Mouse (Mus musculus) layer of hippocampus, adult 18-20 months (tissue): ENCODE results near the gene Hist1h2bq. TPM values are rescaled to one million over a fixed set of nuclear protein-coding genes. Genes with fewer than 3 reads are reported as not detected.
"Not testable (repeated sequence)": the region's sequence is repeated elsewhere in the genome, so short reads cannot be mapped to it uniquely, and the experiment has no call there.

Source experiments
- DNase-seq, 2 experiments: peaks; one replicate each; pipeline ENCODE4 v3.0.0; 2022; ENCODE audit warnings: low spot score in 2 of 2
- total RNA-seq, 2 experiments: library from RNA; stranded (reverse); gene quantifications; 2 replicates each; pipeline ENCODE4 v1.2.3; 2021

The Hist1h2bq gene
- total RNA-seq, 2 experiments from 2014 or later, result 36.0 to 39.2 TPM

GRCm38 (mm10) chr13:21790601-21791283 lies 19.3 kb downstream of the Hist1h2bq start:
- no peak for DNase-seq

DNA sequence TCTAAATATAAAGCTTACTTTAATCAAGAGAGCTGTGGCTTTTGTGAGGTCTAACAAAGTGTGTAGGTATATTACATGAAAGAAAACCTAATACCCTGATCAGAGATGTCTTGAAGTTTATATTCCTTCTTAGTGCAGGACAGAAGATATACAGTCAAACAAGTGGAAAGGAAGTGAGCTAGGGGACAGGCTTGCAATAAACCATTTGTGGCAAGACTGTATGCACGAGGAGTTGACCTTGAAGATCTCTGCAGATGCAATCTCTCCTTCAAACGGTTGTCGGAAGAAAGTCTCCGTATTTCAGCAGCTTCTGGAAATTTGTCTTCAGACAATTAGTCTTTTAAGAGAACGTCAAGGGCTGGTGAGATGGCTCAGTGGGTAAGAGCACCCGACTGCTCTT lies 20.1 kb downstream of the Hist1h2bq start:
- no peak for DNase-seq

DNA sequence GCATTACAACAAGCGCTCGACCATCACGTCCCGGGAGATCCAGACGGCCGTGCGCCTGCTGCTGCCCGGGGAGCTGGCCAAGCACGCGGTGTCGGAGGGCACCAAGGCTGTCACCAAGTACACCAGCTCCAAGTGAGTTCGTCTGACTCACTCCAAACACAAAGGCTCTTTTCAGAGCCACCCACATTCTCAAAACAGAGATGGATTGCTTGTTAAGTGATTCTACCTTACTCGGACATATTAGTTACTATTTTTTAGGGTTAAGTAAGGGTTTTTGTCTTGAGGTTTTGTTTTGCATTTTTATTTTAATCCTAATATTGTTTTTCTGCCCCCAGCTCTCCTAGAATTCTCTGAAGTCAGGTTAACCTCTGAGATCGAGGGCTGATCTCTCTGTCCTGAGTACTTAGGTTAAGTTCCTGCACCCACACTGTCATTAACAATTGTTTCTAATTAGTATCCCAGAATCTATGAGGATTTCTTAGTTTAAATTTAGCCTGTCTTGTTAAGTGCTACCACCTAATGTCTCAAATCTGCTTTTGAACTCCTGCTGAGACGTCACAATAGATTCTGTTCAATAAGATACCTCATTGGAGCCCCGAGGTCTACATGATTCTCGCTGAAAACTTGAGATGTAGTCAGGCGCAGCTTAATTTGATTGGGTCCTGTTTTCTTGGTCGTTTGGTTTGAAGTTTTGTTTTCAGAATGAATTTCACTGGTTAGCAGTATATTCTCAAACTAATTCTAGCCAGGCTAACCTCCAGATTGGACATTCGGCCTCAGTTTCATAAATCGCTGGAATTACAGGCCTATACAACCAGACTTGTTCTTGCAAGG lies 22.0 kb downstream of the Hist1h2bq start:
- DNase-seq, result no peak

DNA sequence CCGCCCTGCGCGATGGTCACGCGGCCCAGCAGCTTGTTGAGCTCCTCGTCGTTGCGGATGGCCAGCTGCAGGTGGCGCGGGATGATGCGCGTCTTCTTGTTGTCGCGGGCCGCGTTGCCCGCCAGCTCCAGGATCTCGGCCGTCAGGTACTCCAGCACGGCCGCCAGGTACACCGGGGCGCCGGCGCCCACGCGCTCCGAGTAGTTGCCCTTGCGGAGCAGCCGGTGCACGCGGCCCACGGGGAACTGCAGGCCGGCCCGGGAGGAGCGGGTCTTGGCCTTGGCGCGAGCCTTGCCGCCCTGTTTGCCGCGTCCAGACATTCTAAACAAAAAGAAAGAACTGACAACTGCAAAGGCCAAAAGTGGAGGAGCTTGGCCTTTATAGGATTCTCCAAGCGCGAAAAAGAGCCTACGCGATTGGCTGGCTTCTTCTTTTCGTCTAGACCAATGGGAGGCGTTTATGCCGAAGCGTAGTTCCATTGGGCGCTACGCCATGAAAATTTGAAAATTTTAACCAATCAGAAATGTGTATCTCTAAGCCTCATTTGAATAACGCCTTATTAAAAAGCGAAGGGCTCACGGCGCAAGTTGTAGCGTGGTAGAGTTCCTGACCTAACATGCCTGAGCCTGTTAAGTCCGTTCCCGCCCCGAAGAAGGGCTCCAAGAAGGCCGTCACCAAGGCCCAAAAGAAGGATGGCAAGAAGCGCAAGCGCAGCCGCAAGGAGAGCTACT lies 22.9 kb downstream of the Hist1h2bq start, which contains the start of the genes Hist1h2an and Hist1h2bp:
Hist1h2an (minus strand) TSS at position 320 of the 731 bp plus-strand sequence.
Hist1h2bp (plus strand) TSS at position 563 of the 731 bp plus-strand sequence.
- peak; percentile 87 to 95 for DNase-seq

DNA sequence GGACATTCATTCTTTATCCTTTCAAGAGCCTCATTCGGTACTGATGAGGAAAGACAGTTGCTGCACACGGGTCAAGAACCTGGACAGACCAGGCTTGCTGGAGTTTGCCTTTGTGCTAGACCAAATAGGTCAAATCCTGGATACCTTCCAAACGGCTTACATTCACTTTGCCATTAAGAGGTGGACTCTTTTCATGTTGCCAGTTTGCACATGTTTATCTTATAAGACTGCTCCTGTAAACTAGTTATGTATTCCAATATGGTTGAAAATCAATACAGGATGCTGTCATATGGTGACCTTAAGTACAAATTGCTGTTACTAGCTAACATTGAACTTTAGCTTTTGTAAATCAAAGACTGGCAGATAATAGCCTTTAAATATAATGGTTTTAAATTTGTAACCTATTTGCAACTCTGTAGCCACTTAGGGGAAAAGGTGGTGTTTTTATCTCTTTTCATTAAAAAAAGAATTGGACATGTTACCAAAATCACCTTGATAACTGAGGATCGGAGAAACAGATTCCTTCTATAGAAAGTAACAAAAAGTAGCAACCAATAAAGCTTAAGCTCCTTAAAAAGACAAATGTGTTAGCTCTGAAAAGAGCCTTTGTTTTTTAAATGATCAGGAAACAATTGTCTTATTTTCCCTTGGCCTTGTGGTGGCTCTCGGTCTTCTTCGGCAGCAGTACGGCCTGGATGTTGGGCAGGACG lies 23.7 kb downstream of the Hist1h2bq start:
- DNase-seq, result no peak

- no peak for DNase-seq
Measured at GRCm38 (mm10) chr13:21784311-21784710, 25.7 kb downstream of the Hist1h2bq start.

GRCm38 (mm10) chr13:21783734-21784161 lies 26.2 kb downstream of the Hist1h2bq start:
- DNase-seq, result peak in 1 of 2 experiments; percentile 39

- DNase-seq, result peak; percentile 54 to 86
Measured at GRCm38 (mm10) chr13:21783255-21783617, 26.8 kb downstream of the Hist1h2bq start, which contains the start of gene Hist1h3i. Hist1h3i (minus strand) TSS chr13:21783370.

GRCm38 (mm10) chr13:21782361-21783254 lies 27.4 kb downstream of the Hist1h2bq start:
- not testable (repeated sequence) for DNase-seq

- DNase-seq, result no peak
Measured at GRCm38 (mm10) chr13:21781639-21782038, 28.4 kb downstream of the Hist1h2bq start.

- DNase-seq, result no peak
Measured at GRCm38 (mm10) chr13:21781021-21781555, 28.9 kb downstream of the Hist1h2bq start.

GRCm38 (mm10) chr13:21779767-21780731 lies 29.9 kb downstream of the Hist1h2bq start, which contains the start of gene Hist1h1b:
Hist1h1b (minus strand) TSS chr13:21780625.
- DNase-seq, result peak; percentile 13 to 69

DNA sequence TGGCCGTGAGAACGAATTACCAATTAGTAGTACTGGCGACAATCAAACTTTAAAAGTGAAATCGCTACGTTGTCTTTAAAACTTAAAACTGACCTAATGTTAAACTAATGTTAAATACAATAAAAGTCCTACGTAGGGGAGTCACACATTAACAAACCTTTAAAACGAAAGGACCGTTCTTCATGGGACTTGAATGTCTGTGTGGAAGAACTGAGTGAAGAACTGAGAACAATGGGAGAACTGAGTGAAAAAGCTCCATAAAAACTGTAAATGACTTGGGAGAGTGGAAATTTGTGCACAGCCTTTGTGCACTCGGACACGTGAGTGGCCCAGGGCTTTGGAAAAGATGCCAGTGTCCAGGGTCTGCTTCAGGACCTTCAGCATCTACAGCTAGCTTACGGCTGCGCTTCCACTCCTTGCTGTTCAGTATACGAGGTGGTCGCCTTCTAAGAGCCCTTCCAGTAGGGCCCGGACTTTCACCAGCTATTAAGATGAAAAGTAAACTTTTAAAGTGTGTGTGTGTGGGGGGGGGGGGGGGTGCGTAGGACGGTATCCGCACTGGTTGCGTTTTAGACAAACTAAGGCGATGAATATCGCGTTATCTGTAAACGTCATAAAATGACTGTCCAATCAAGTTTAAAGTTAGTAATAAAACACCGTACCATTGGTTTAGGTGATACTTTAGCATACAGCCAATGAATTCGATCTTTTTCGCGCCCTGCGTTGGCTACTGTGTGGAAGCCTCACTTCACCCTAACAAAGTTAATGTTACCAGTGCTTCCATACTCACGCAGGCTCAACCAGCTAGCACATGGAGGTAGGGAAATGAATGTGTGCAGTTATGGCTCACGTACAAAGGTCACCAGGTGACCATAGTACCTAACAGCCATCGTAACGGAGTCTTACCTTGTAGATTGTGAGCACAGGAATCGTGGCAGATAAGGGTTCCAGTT lies 30.9 kb downstream of the Hist1h2bq start:
- DNase-seq, result peak; percentile 33 to 86
